Mouse (Mus musculus): ENCODE measurements around the gene Gm3532. TPM values are rescaled to one million over a fixed set of nuclear protein-coding genes. Genes with fewer than 3 reads are reported as not detected.
"Not testable (repeated sequence)": the region's sequence is repeated elsewhere in the genome, so short reads cannot be mapped to it uniquely, and the experiment has no call there.

Gm3532 gene
- not detected for total RNA-seq (2022)

DNA sequence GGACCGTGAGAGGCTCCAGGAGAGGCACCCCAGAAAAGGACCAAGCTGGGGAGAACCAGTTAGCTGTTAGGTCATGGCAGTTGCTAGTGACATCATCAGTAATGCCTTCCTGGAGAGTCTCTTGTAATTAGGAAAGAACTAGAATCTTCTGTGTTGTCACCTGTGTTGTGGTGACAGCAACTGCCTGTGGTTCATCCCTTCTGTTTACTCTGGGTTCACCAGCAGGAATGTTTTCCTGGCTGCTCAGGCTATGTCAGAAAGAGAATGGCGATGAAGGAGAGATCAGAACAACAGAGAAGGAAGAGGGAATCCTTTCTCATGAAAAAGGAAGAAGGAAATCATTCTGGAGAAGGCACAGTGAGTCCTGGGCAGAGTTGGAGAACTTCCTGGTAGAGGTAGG lies at the start of gene Gm3532:
Gm3532 (plus strand) TSS at position 301 of the 400 bp plus-strand sequence.
- not testable (repeated sequence) for DNase-seq (ENCODE audit: low spot score in 2 of 2)

DNA sequence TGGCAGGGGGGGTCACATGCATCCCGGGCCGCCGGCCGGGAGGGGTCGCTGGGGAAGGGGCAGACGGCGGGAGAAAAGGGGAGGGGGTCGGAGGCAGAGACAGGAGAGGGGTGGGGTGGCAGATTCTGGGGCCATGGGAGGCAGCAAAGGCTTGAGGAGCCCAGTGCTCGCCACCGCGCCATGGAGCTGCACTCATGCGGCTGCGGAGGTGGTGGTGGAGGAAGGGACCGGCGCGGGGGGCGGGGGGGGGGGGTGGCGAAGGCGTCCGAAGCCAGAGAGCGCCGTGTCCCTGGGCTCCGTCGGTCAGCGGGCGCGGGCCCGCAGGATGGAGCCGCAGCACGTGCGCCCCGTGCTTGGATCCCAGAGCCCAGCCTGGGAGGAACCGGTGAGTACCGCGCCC lies 36.9 kb upstream of the Gm3532 start, which contains the start of gene Gm3488:
Gm3488 (plus strand) TSS at position 301 of the 400 bp plus-strand sequence.
- DNase-seq (ENCODE audit: low spot score in 2 of 2): not testable (repeated sequence)

Other genes starting within 250 kb of the Gm3532 start
- not detected for gene Gm3542, start 203.6 kb upstream of the Gm3532 start, total RNA-seq (2022)
- not detected for gene Gm3500, start 149.4 kb upstream of the Gm3532 start, total RNA-seq (2022)
- gene Gm3194, start 83.0 kb upstream of the Gm3532 start, total RNA-seq (2022): 1 to 10 TPM; 4.2 to 5.2 (median 4.4) TPM
- gene Gm8246, start 60.7 kb upstream of the Gm3532 start, total RNA-seq (2022): not detected
- gene Gm3187, start 54.3 kb upstream of the Gm3532 start, total RNA-seq (2022): not detected
- gene Gm3488, start 36.8 kb upstream of the Gm3532 start, total RNA-seq (2022): 1 to 10 TPM in 2 of 4 experiments, under 1 TPM in 1, not detected in 1; 0.70 to 2.0 (median 1.9) TPM
- gene Gm8265, start 94.5 kb downstream of the Gm3532 start, total RNA-seq (2022): not detected
- gene Gm9603, start 149.0 kb downstream of the Gm3532 start, total RNA-seq (2022): not detected
- gene Gm3373, start 203.1 kb downstream of the Gm3532 start, total RNA-seq (2022): 1 to 10 TPM in 1 of 4 experiments, under 1 TPM in 3; 0.35 to 1.9 (median 0.82) TPM

All from layer of hippocampus, adult 8-10 months (tissue).